Mouse (Mus musculus): ENCODE measurements around the gene Slc46a3. TPM values are rescaled to one million over a fixed set of nuclear protein-coding genes. Genes with fewer than 3 reads are reported as not detected.
A peak's percentile ranks its signal among the peaks of the same experiment; 100 is the strongest.

Gene Slc46a3
- total RNA-seq, 2 experiments from 2014 or later, result 6.8 to 8.4 TPM

- DNase-seq, result no peak
Measured at GRCm38 (mm10) chr5:147895436-147896198, 1.0 kb upstream of the Slc46a3 start.

- peak; percentile 55 for DNase-seq
Measured at GRCm38 (mm10) chr5:147893766-147894454, 705 bp downstream of the Slc46a3 start.

- DNase-seq, result no peak
Measured at GRCm38 (mm10) chr5:147893143-147893542, 1.5 kb downstream of the Slc46a3 start.

- no peak for DNase-seq
Measured at GRCm38 (mm10) chr5:147892735-147893134, 1.9 kb downstream of the Slc46a3 start.

- no peak for DNase-seq
Measured at GRCm38 (mm10) chr5:147888313-147889297, 6.0 kb downstream of the Slc46a3 start.

- peak; percentile 42 for DNase-seq
Measured at GRCm38 (mm10) chr5:147883581-147883980, 11.0 kb downstream of the Slc46a3 start.

- peak; percentile 30 for DNase-seq
Measured at GRCm38 (mm10) chr5:147879971-147880682, 14.5 kb downstream of the Slc46a3 start.

GRCm38 (mm10) chr5:147877520-147877919, 17.1 kb downstream of the Slc46a3 start:
- no peak for DNase-seq

- DNase-seq, result no peak
Measured at GRCm38 (mm10) chr5:147875210-147875609, 19.4 kb downstream of the Slc46a3 start.

GRCm38 (mm10) chr5:147874491-147875065, 20.0 kb downstream of the Slc46a3 start:
- no peak for DNase-seq

- DNase-seq, result no peak
Measured at GRCm38 (mm10) chr5:147871091-147871820, 23.4 kb downstream of the Slc46a3 start.

- DNase-seq, result no peak
Measured at GRCm38 (mm10) chr5:147870296-147870695, 24.3 kb downstream of the Slc46a3 start.

- no peak for DNase-seq
Measured at GRCm38 (mm10) chr5:147869568-147869967, 25.0 kb downstream of the Slc46a3 start.

GRCm38 (mm10) chr5:147868674-147869073, 25.9 kb downstream of the Slc46a3 start:
- no peak for DNase-seq

- peak; percentile 95 for DNase-seq
Measured at GRCm38 (mm10) chr5:147860449-147861261, 34.0 kb downstream of the Slc46a3 start, which contains the start of gene Pomp. TSS of gene Pomp (plus strand) at chr5:147860461.

GRCm38 (mm10) chr5:147860076-147860448, 34.6 kb downstream of the Slc46a3 start:
- no peak for DNase-seq

- DNase-seq, result no peak
Measured at GRCm38 (mm10) chr5:147850194-147850593, 44.4 kb downstream of the Slc46a3 start.

- DNase-seq, result peak; percentile 84
Measured at GRCm38 (mm10) chr5:147848164-147848863, 46.3 kb downstream of the Slc46a3 start.

- DNase-seq, result no peak
Measured at GRCm38 (mm10) chr5:147847361-147847760, 47.3 kb downstream of the Slc46a3 start.

Data from adrenal gland, postnatal 10 days (tissue).